Mouse (Mus musculus): ENCODE data around the gene Nup62. TPM values are rescaled to one million over a fixed set of nuclear protein-coding genes. Genes with fewer than 3 reads are reported as not detected.

Gene Nup62
- 38.1 to 43.6 TPM (median 42.2 TPM) in 4 replicates for total RNA-seq (2023)

DNA sequence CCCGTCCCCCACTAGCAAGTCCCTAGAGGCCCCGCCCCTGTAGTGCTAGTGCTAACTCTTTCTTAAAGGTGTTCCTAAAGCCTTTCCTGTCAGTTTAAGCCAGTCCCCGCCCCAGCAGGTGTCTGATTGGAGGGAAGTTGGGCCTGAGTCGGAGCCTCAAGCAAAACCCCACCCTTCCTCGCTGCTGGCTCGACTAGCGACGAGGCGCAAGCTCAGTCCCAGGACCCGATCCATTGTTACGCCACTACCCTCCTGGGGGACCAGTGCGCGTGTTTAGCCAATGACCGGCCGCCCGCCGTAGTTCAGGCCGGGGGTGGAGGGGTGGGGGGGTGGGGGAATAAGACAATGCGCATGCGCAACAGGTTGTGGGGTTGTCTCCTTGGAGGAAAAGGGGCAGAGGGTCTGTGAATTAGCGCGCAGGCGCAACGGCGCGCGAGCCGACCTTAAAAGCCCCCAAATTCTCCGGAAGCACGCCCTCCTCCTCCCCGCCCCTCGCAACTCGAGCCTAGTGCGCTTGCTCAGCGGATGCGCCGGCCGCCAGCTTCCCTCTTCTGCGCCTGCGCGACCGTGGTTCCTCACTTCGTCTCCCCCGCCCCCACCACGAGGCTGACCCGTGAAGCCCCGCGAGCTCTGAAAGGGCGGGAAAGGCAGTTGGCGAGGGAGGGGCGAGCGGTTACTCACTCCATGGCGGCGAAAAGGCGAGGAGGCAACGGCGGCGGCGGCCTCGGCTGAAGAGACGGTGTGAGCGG is at the start of gene Nup62, which contains the start of gene Il4i1:
Gene Nup62 (plus strand): TSS at position 368 of the 749 bp plus-strand sequence.
Gene Il4i1 (plus strand): TSS at position 667 of the 749 bp plus-strand sequence.

DNA sequence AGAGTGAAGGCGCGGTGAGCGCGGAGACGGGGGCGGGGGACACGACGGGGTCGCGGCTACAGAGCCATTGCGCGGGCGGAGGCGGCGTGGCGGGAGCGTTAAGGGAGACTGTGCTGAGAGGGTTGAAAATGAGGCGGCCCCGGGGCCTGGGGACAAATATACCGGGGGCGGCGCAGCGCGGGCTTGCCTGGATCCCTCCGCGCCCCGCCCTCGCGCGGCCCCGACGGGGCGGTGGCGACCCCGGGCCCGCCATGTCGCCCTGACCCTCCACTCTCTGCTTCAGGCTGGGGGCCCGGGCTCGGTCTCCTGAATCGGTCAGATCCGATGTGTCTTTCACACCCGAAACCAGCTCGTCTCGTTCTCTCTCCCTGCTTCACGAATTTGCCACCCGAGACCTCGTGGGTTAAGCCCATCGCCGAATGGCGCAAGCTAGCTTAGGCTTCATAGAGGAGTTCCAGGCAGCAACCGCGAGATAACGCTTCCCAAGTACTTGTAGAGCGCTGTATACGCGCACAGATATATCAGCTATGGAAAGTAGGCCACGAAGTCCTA is 658 bp downstream of the Nup62 start, which contains the start of gene Atf5:
Gene Atf5 (minus strand): TSS at position 189 of the 552 bp plus-strand sequence.

DNA sequence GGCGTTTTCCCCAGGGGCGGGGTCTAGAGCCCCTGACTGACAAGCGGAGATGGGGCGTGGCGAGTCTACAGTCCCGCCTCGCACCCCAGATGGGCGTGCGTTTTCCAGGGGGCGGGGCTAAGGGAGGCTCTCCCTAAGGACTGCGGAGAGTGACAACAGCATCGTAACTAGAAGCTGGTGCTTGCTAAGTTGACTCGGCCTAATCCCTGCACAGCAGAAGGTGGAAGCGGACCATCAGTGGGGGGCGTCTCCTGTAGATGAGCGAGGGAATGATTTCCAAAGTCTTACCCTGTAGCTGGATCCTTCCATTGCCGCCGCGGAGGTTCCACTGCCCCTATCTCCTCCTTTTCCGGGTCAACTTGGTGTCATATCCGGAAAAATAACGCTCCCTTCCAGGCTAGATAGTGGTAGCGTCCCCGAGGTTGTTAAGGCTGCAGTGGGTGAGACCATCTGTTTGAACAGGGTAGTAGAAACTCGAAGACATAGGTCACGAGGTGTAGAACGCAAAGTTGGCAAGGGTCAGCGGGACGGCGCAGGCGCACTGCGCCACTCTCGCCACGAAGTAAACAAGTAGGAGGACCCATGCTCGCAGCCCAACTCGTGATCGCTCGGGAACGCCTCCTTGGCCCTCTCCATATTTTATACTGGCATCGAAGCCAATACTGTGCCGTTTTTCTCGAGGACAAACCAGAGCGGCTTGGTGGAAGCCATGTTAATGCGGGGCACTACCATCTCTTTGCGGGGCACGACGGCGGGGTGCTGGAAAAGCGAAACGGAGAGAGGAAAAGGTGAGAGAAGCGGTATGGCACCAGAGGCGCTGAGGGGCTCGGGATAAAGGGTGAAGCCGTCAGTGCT is 32.9 kb downstream of the Nup62 start, which contains the start of the genes Akt1s1 and Tbc1d17:
Gene Akt1s1 (plus strand): TSS at position 431 of the 855 bp plus-strand sequence.
Gene Tbc1d17 (minus strand): TSS at position 519 of the 855 bp plus-strand sequence.

DNA sequence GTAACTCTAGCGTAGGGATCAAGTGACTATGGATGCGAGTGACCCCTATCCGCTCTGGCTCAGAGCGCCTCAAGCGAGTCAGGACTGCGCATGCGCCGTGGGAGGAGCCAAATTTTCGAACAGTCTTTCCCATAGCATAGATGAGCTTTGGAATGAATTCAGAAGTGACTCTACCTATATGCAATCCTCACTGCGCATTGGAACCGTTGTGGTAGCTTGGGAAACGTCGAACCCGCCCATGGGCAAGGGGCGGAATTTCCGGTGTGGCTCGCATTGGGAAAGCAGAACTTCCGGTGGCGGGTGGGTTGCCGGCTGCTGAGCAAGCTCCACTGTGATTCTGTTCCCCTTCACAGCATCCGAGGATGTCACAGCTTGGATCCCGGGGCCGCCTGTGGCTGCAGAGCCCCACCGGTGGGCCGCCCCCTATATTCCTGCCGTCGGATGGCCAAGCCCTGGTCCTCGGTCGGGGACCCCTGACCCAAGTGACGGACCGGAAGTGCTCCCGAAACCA is 41.2 kb downstream of the Nup62 start, which contains the start of gene Pnkp:
Gene Pnkp (plus strand): TSS at position 98 of the 511 bp plus-strand sequence.

DNA sequence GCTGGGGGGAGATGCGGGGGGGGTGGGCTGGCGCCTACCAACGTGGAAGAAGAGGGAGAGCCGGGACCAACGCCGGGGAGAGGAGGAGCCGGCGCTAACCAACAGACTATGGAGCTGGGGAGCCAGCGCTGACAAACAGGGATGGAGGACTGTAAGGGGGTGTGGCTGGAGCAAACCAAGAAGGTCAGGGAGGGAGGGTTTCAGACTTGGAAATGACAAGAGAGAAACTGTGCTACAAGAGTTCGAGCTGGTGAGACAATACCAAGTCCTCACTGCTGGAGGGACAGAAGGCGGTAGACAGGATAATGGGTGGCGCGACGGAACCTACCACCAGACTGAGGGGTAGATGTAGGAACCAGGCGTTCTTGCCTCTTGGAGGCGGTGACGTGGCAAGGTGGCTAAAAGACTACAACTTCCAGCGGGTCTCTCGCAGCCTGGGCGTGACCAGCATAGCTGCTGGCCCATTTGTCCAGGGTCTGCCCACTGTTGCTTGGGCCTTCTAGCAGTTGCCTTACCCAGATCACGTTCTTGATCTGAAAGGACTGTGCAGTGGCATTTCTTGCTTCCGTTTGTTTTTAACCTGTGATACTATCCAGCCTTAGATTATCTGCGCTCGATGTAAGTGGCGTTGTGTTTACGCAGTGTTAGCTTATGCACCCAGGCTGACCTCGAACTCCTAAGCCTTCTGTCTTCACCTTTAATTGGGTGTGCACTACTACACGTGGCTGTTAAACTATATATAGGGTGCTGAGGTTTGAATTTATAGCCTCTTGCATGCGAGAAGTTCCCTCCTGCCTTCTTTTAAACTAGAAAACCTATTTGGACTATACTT is 54.0 kb downstream of the Nup62 start, which contains the start of gene Ptov1:
Gene Ptov1 (minus strand): TSS at position 92 of the 832 bp plus-strand sequence.

Other genes starting within 250 kb of the Nup62 start
- 536 to 582 TPM (median 560 TPM) in 4 replicates for gene Napsa, start 243.7 kb upstream of the Nup62 start, total RNA-seq (2023)
- gene Kcnc3, start 225.4 kb upstream of the Nup62 start, total RNA-seq (2023), result 24.2 to 30.1 TPM (median 26.7 TPM) in 4 replicates
- gene Myh14, start 145.2 kb upstream of the Nup62 start, total RNA-seq (2023), result 0.27 TPM in 1 of 4 replicates, not detected in the others
- not detected in 4 replicates for gene Izumo2, start 107.3 kb upstream of the Nup62 start, total RNA-seq (2023)
- 71.8 to 83.5 TPM (median 82.3 TPM) in 4 replicates for gene Vrk3, start 67.7 kb upstream of the Nup62 start, total RNA-seq (2023)
- gene Zfp473, start 65.0 kb upstream of the Nup62 start, total RNA-seq (2023), result 2.4 to 3.5 TPM (median 2.5 TPM) in 4 replicates
- gene Il4i1, start 299 bp downstream of the Nup62 start, total RNA-seq (2023), result 107 to 141 TPM (median 132 TPM) in 4 replicates
- 4.4 to 5.2 TPM (median 4.4 TPM) in 4 replicates for gene Atf5, start 570 bp downstream of the Nup62 start, total RNA-seq (2023)
- gene Akt1s1, start 32.9 kb downstream of the Nup62 start, total RNA-seq (2023), result 29.9 to 41.1 TPM (median 31.8 TPM) in 4 replicates
- 115 to 148 TPM (median 127 TPM) in 4 replicates for gene Tbc1d17, start 33.0 kb downstream of the Nup62 start, total RNA-seq (2023)
- 67.9 to 83.2 TPM (median 71.0 TPM) in 4 replicates for gene Pnkp, start 41.1 kb downstream of the Nup62 start, total RNA-seq (2023)
- 15.9 to 30.2 TPM (median 18.0 TPM) in 4 replicates for gene Ptov1, start 53.7 kb downstream of the Nup62 start, total RNA-seq (2023)
- 55.3 to 70.3 TPM (median 69.2 TPM) in 4 replicates for gene Med25, start 76.6 kb downstream of the Nup62 start, total RNA-seq (2023)
- gene Fuz, start 80.0 kb downstream of the Nup62 start, total RNA-seq (2023), result 23.2 to 35.7 TPM (median 31.8 TPM) in 4 replicates
- gene Ap2a1, start 113.4 kb downstream of the Nup62 start, total RNA-seq (2023), result 80.9 to 89.4 TPM (median 83.8 TPM) in 4 replicates
- not detected in 4 replicates for gene Tsks, start 127.1 kb downstream of the Nup62 start, total RNA-seq (2023)
- gene Cpt1c, start 158.8 kb downstream of the Nup62 start, total RNA-seq (2023), result 0.60 TPM in 1 of 4 replicates, not detected in the others
- 144 to 150 TPM (median 149 TPM) in 4 replicates for gene Prmt1, start 170.5 kb downstream of the Nup62 start, total RNA-seq (2023)
- gene Irf3, start 181.6 kb downstream of the Nup62 start, total RNA-seq (2023), result 149 to 182 TPM (median 160 TPM) in 4 replicates
- gene Bcl2l12, start 182.6 kb downstream of the Nup62 start, total RNA-seq (2023), result 31.3 to 35.1 TPM (median 34.3 TPM) in 4 replicates
- 92.2 to 102 TPM (median 101 TPM) in 4 replicates for gene Scaf1, start 200.3 kb downstream of the Nup62 start, total RNA-seq (2023)
- 13.1 to 16.8 TPM (median 14.4 TPM) in 4 replicates for gene Rras, start 201.9 kb downstream of the Nup62 start, total RNA-seq (2023)
- gene Prr12, start 236.8 kb downstream of the Nup62 start, total RNA-seq (2023), result 69.9 to 75.6 TPM (median 73.7 TPM) in 4 replicates
- gene Nosip, start 246.3 kb downstream of the Nup62 start, total RNA-seq (2023), result 51.4 to 59.1 TPM (median 57.5 TPM) in 4 replicates
- gene Prrg2, start 246.6 kb downstream of the Nup62 start, total RNA-seq (2023), result 2.5 to 3.6 TPM (median 3.0 TPM) in 4 replicates

Data from B cell, adult 62 days (primary cell).